Mouse (Mus musculus) brain, embryonic 14.5 days (tissue): ENCODE results near the gene Cnnm4.

Experiments used
- CTCF ChIP-seq: fragments of 200-500 bp; IDR thresholded peaks from 2 replicates; pipeline ENCODE4 v1.5.1; 2012; ENCODE audit warnings: inconsistent platforms, mild to moderate bottlenecking, moderate library complexity, borderline replicate concordance; ENCODE audit not compliant: insufficient read depth, insufficient read length; ENCODE audit errors: extremely low read depth
- POLR2A ChIP-seq: fragments of 200-500 bp; IDR thresholded peaks from 2 replicates; pipeline ENCODE4 v1.6.1; 2012; ENCODE audit warnings: mild to moderate bottlenecking, inconsistent platforms, borderline replicate concordance; ENCODE audit not compliant: poor library complexity, insufficient read depth, insufficient read length, severe bottlenecking; ENCODE audit errors: extremely low read depth

DNA sequence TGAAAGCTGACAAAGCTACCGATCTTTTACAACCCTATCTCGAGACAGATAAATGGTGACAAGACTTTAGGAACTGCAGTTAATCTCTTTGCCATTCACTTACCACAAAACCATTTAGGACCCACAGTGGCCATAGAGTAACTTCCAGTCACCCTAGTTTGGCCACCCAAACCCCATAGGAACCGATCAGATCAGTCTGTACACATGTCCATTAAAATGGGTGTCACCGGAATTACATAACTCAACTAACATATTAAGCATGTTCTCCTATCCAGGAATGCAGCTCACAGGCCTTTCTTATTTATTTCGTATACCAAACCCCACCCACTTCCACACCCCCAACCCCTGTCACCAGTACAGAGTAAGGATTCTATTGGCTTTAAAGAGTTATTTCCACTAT is 24.6 kb upstream of the Cnnm4 start:
- TF ChIP-seq CTCF (no peak), POLR2A (no peak)
